Mouse (Mus musculus) limb, embryonic 14.5 days (tissue): Measurements from ENCODE around the gene Rufy3. TPM values are rescaled to one million over a fixed set of nuclear protein-coding genes. Genes with fewer than 3 reads are reported as not detected.

ENCODE experiments used
- ATAC-seq: fragments of 200-750 bp; cut with Nextera tagmentation; 2 replicates; pipeline ENCODE4 v1.8.0; 2017; ENCODE audit warnings: low read depth, moderate number of reproducible peaks, moderate TSS enrichment; ENCODE audit not compliant: low FRiP score
- DNase-seq: peaks from one replicate; pipeline ENCODE4 v3.0.0-alpha.2; 2015; ENCODE audit warnings: low spot score
- H3K27ac ChIP-seq: fragments of 300-500 bp; sonication (generic); replicated peaks from 2 replicates; pipeline ENCODE4 v1.5.1; 2014; ENCODE audit warnings: low read depth, mild to moderate bottlenecking, low read length, moderate library complexity, mixed read lengths
- H3K27me3 ChIP-seq: fragments of 300-500 bp; sonication (generic); 2 replicates; pipeline ENCODE4 v1.6.1; 2014; ENCODE audit warnings: low read length, mixed read lengths; ENCODE audit not compliant: control insufficient read depth, insufficient read depth
- H3K36me3 ChIP-seq: fragments of 300-500 bp; sonication (generic); 2 replicates; pipeline ENCODE4 v1.6.1; 2014; ENCODE audit warnings: mild to moderate bottlenecking, low read length, moderate library complexity, mixed read lengths; ENCODE audit not compliant: control insufficient read depth, insufficient read depth
- H3K4me1 ChIP-seq: fragments of 300-500 bp; sonication (generic); 2 replicates; pipeline ENCODE4 v1.6.1; 2014; ENCODE audit warnings: antibody characterized with exemption, low read length, mixed read lengths; ENCODE audit not compliant: control insufficient read depth, insufficient read depth
- H3K4me2 ChIP-seq: fragments of 300-500 bp; sonication (generic); replicated peaks from 2 replicates; pipeline ENCODE4 v1.6.1; 2014; ENCODE audit warnings: low read depth, mild to moderate bottlenecking, low read length, moderate library complexity; ENCODE audit not compliant: severe bottlenecking
- H3K4me3 ChIP-seq: fragments of 300-500 bp; sonication (generic); replicated peaks from 2 replicates; pipeline ENCODE4 v1.5.1; 2014; ENCODE audit warnings: low read length
- H3K9ac ChIP-seq: fragments of 300-500 bp; sonication (generic); 2 replicates; pipeline ENCODE4 v1.6.1; 2014; ENCODE audit warnings: mild to moderate bottlenecking, low read depth, low read length, moderate library complexity; ENCODE audit not compliant: severe bottlenecking
- H3K9me3 ChIP-seq: fragments of 300-500 bp; sonication (generic); 2 replicates; pipeline ENCODE4 v1.6.1; 2016; ENCODE audit warnings: low read length; ENCODE audit not compliant: control insufficient read depth
- POLR2A ChIP-seq: fragments of 200-500 bp; IDR thresholded peaks from 2 replicates; pipeline ENCODE4 v1.8.0; 2012; ENCODE audit warnings: inconsistent platforms, mild to moderate bottlenecking, moderate library complexity, borderline replicate concordance; ENCODE audit not compliant: insufficient read depth, insufficient read length; ENCODE audit errors: extremely low read depth
- WGBS: fragments of 180-500 bp; shearing (Covaris S2); extraction: QIAGEN DNeasy Blood & Tissue Kit; methylation state at CpG from one replicate; pipeline ENCODE4 v1.1.7; 2014; 5-methylcytosine and 5-hydroxymethylcytosine counted together
- polyA plus RNA-seq, 2 experiments: library from polyadenylated mRNA; depleted of rRNA in 1 of 2; stranded (reverse) in 1 of 2; unstranded in 1 of 2; fragments of >200 nt; fragmentation: Nextera tagmentation in 1 of 2; extraction: Ambion mirVana in 1 of 2; gene quantifications; 2 replicates each; pipeline versions ENCODE4 v1.2.1 to v1.2.3; 2012 to 2014

Gene Rufy3
- polyA plus RNA-seq, 2 experiments, result 9.6 to 15.0 TPM

DNA sequence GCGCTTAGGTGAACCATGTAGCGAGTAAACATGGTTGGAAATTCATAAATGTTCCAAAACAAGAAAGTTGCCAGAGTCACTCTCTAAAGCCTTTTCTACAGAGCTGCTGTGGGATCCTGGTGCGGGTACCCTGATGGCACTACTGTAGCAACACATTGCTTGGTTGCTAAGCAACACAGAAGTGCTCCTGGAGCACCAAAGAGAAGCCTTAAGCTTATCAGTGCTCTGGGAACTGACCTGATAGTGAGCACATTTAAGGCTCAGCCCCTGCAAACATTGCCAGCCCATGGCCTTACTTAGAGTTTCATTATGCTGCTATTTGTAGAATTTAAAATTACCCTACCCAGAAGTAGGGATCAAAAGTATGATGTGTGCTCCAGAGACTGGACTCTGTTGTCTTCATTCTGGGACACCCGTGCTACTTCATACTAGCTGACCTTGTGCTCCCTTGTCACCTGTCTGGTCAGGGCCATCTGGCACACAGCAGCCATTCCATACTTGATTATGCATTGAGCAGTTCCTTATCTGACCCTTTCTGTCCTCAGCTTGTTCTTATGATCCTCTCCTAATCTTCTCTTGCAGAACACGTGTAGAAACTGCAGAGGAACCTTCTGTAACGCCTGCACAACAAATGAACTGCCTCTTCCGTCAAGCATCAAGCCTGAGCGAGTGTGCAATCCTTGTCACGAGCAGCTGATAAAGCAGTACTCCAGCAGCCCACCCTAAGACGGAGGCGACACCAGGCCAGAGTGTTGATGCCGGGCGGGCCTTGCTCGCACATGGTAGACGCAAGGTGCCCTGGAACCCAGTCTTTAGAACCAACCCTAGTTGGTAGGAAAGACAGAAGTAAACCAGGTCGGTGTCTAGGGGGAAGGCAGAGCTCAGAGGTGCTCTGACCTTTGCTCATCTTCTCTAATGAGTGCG is 84.7 kb downstream of the Rufy3 start:
- Histone ChIP-seq H3K36me3 (peaks cover 54% of the 10 kb centered on the region), H3K9ac (no peak overlapping the region), H3K4me3 (no peak overlapping the region), H3K27ac (no peak overlapping the region), H3K4me2 (no peak overlapping the region), H3K27me3 (no peaks in the 10 kb centered on the region), H3K4me1 (no peaks in the 10 kb centered on the region), H3K9me3 (no peaks in the 10 kb centered on the region)
- DNase-seq (no peak), ATAC-seq (no peak)
- 88% methylated on average over 17 of the region's 17 CpGs for WGBS
- no peak for TF ChIP-seq POLR2A

DNA sequence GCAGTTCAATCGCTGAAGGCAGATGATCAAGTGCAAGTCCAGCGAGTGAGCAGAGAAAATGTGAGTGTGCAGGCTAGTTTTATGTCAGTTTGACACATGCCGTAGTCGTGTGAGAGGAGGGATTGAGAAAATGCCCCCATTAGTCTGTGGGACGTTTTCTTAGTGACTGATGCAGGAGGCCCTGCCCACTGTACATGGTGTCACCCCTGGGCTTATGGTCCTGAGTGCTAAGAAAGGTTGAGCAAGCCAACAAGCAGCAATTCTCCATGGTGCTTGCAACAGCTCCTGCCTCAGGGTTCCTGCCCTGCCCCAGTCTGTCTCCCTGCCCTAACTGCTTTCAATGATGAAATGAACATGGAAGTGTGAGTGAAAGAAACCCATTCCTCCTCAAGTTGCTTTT is 87.7 kb downstream of the Rufy3 start:
- H3K36me3 ChIP-seq, result peaks cover 39% of the 10 kb centered on the region
- no peak for TF ChIP-seq POLR2A
- no peaks in the 10 kb centered on the region for H3K27me3 ChIP-seq
- H3K4me3 ChIP-seq, result no peak overlapping the region
- DNase-seq, result no peak
- no peak overlapping the region for H3K4me2 ChIP-seq
- no peak for ATAC-seq
- WGBS, result 69% methylated on average over 5 of the region's 5 CpGs
- H3K27ac ChIP-seq, result no peak overlapping the region
- H3K9ac ChIP-seq, result no peak overlapping the region
- H3K9me3 ChIP-seq, result no peaks in the 10 kb centered on the region
- no peaks in the 10 kb centered on the region; the same call in 1 of the 2 replicates for H3K4me1 ChIP-seq

DNA sequence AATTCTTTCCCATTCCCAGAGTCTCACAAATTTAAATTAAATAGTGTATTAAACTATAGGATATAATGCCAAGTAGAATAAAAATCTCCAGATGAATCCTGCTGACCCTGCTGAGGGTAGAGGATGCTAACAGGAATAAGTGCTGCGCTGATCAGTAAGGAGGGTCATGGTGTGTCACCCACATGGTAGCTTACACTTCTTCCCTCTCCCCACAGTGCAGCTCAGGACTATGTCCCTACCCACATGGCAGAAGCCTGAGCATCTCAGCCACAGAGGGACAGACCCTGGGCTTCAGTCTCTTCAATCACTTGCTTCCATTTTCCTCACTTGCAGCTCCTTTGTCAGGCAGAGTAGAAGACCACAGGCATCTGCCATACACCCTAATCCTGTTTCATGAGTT is 93.0 kb downstream of the Rufy3 start:
- 96% methylated on average over 1 of the region's 1 CpGs for WGBS
- no peak overlapping the region for H3K9ac ChIP-seq
- no peaks in the 10 kb centered on the region for H3K9me3 ChIP-seq
- no peak overlapping the region for H3K27ac ChIP-seq
- DNase-seq (no peak), ATAC-seq (no peak)
- no peaks in the 10 kb centered on the region for H3K27me3 ChIP-seq
- H3K4me2 ChIP-seq, result no peak overlapping the region
- H3K4me3 ChIP-seq, result no peak overlapping the region
- TF ChIP-seq POLR2A, result no peak
- no peaks in the 10 kb centered on the region; the same call in 1 of the 2 replicates for H3K4me1 ChIP-seq
- peaks cover 49% of the 10 kb centered on the region for H3K36me3 ChIP-seq

DNA sequence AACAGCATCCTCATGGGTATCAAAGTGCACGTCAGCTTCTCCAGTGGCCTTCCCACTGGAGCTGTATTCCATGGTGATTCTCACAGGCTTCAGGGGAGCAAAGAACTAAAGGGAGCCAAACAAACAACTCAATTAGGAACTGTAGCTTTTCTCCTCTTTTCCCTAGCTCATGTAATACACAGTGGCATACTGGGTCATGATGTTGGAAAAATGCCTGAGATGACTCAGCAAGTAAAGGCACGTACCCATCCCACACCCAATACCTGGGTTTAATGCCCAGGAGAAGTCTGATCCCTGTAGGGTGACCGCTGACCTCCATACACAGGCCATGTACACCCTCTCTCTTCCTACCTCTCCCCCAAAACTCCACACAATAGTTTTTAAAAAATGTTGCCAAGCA is 98.3 kb downstream of the Rufy3 start:
- Histone ChIP-seq H3K9me3 (no peaks in the 10 kb centered on the region), H3K4me1 (no peaks in the 10 kb centered on the region), H3K9ac (no peak overlapping the region), H3K4me3 (no peak overlapping the region), H3K27me3 (no peaks in the 10 kb centered on the region), H3K4me2 (no peak overlapping the region), H3K36me3 (peaks cover 89% of the 10 kb centered on the region), H3K27ac (no peak overlapping the region)
- 98% methylated on average over 3 of the region's 3 CpGs for WGBS
- no peak for TF ChIP-seq POLR2A
- DNase-seq (no peak), ATAC-seq (no peak)

DNA sequence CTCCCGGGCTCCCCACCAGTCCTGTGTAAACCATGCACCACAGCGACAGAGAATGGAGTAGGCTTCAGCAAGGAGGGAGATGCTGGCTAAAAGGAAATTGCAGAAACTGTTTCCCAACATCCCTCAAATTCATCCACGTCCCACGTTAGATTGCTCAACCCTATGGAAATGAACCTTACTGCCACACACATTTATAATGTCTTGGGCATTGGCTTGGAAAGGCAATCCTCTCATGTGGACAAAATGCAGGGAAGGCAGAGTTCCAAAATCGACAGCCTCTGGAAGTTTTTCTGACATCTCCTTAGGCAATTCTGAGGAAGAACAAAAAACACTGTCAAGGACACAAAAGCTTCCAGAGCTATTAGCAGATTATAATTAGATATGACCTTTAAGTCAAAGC is 99.0 kb downstream of the Rufy3 start:
- TF ChIP-seq POLR2A, result no peak
- Histone ChIP-seq H3K27ac (no peak overlapping the region), H3K4me3 (no peak overlapping the region), H3K9ac (no peak overlapping the region), H3K9me3 (no peaks in the 10 kb centered on the region), H3K27me3 (no peaks in the 10 kb centered on the region), H3K36me3 (peaks cover 88% of the 10 kb centered on the region), H3K4me1 (no peaks in the 10 kb centered on the region), H3K4me2 (no peak overlapping the region)
- DNase-seq (no peak), ATAC-seq (no peak)
- 91% methylated on average over 5 of the region's 5 CpGs for WGBS
